Mouse (Mus musculus) pancreas, adult 10 weeks (tissue): Measurements from ENCODE around the gene Olfr1113. TPM values are rescaled to one million over a fixed set of nuclear protein-coding genes. Genes with fewer than 3 reads are reported as not detected.

ENCODE experiments used
- polyA plus RNA-seq: library from polyadenylated mRNA; stranded (reverse); fragments of 350-450 nt; fragmentation: Illumina TruSeq; extraction: RNeasy Lipid Tissue Mini Kit (QIAGEN cat#74804); gene quantifications from one replicate; pipeline ENCODE4 v1.2.3, GENCODE M21; 2015; ENCODE audit warnings: low read depth, low replicate concordance; ENCODE audit not compliant: insufficient read depth

Gene Olfr1113
- polyA plus RNA-seq: not detected

GRCm38 (mm10) chr2:87208670-87209069 is at the start of gene Olfr1113:
Gene Olfr1113, plus strand, starts transcription at chr2:87208970.

GRCm38 (mm10) chr2:87187498-87187897 is 21.3 kb upstream of the Olfr1113 start, which contains the start of gene Olfr1112:
Gene Olfr1112, plus strand, starts transcription at chr2:87187798.

GRCm38 (mm10) chr2:87247713-87248112 is 38.9 kb downstream of the Olfr1113 start, which contains the start of gene Olfr1115:
Gene Olfr1115, plus strand, starts transcription at chr2:87248013.

Other genes with a start within 250 kb of the Olfr1113 start
- not detected for gene Olfr1099, start 248.3 kb upstream of the Olfr1113 start, polyA plus RNA-seq
- not detected for gene Olfr1100, start 229.0 kb upstream of the Olfr1113 start, polyA plus RNA-seq
- gene Olfr1101, start 217.7 kb upstream of the Olfr1113 start, polyA plus RNA-seq: not detected
- gene Olfr1102, start 210.6 kb upstream of the Olfr1113 start, polyA plus RNA-seq: not detected
- gene Olfr1104, start 181.9 kb upstream of the Olfr1113 start, polyA plus RNA-seq: not detected
- gene Olfr1105, start 172.4 kb upstream of the Olfr1113 start, polyA plus RNA-seq: not detected
- gene Olfr1106, start 156.7 kb upstream of the Olfr1113 start, polyA plus RNA-seq: not detected
- not detected for gene Olfr1107, start 133.2 kb upstream of the Olfr1113 start, polyA plus RNA-seq
- gene Olfr1109, start 113.0 kb upstream of the Olfr1113 start, polyA plus RNA-seq: not detected
- not detected for gene Olfr259, start 94.4 kb upstream of the Olfr1113 start, polyA plus RNA-seq
- gene Olfr1110, start 68.7 kb upstream of the Olfr1113 start, polyA plus RNA-seq: not detected
- not detected for gene Olfr1111, start 56.3 kb upstream of the Olfr1113 start, polyA plus RNA-seq
- not detected for gene Olfr1112, start 21.2 kb upstream of the Olfr1113 start, polyA plus RNA-seq
- not detected for gene Olfr1115, start 39.0 kb downstream of the Olfr1113 start, polyA plus RNA-seq
- gene Olfr1116, start 58.6 kb downstream of the Olfr1113 start, polyA plus RNA-seq: not detected
- gene Olfr1118, start 98.6 kb downstream of the Olfr1113 start, polyA plus RNA-seq: not detected
- gene Olfr1120, start 145.8 kb downstream of the Olfr1113 start, polyA plus RNA-seq: not detected
- gene Olfr1121, start 160.9 kb downstream of the Olfr1113 start, polyA plus RNA-seq: not detected
- gene Olfr1122, start 176.9 kb downstream of the Olfr1113 start, polyA plus RNA-seq: not detected
- gene Olfr1123, start 207.7 kb downstream of the Olfr1113 start, polyA plus RNA-seq: not detected
- not detected for gene Olfr1124, start 221.3 kb downstream of the Olfr1113 start, polyA plus RNA-seq
- gene Olfr1126, start 245.0 kb downstream of the Olfr1113 start, polyA plus RNA-seq: not detected